Mouse (Mus musculus) liver, adult 2 months (tissue): ENCODE measurements around the gene Pithd1. TPM values are rescaled to one million over a fixed set of nuclear protein-coding genes. Genes with fewer than 3 reads are reported as not detected.

Source experiments
- DNase-seq: peaks from one replicate; pipeline ENCODE4 v3.0.0-alpha.2; 2011; ENCODE audit warnings: low read depth, low spot score; ENCODE audit errors: extremely low read depth
- H3K27ac ChIP-seq: fragments of 200-500 bp; replicated peaks from 2 replicates; pipeline ENCODE4 v1.5.1; 2012; ENCODE audit warnings: low read depth, mild to moderate bottlenecking, control low read depth, inconsistent platforms, low read length; ENCODE audit not compliant: insufficient read depth
- H3K27me3 ChIP-seq: fragments of 200-500 bp; 2 replicates; pipeline ENCODE4 v1.6.1; 2012; ENCODE audit warnings: mild to moderate bottlenecking, moderate library complexity, low read length, inconsistent platforms; ENCODE audit not compliant: control insufficient read depth, insufficient read depth
- H3K36me3 ChIP-seq: fragments of 200-500 bp; 2 replicates; pipeline ENCODE4 v1.6.1; 2012; ENCODE audit warnings: low read length, inconsistent platforms; ENCODE audit not compliant: control insufficient read depth, insufficient read depth
- H3K4me1 ChIP-seq: fragments of 200-500 bp; 2 replicates; pipeline ENCODE4 v1.6.1; 2011; ENCODE audit warnings: low read length; ENCODE audit not compliant: control insufficient read depth, insufficient read depth
- H3K4me3 ChIP-seq: fragments of 200-500 bp; 2 replicates; pipeline ENCODE4 v1.5.1; 2011; ENCODE audit warnings: low read depth, mild to moderate bottlenecking, control low read depth, low read length, moderate library complexity; ENCODE audit not compliant: insufficient read depth
- H3K79me2 ChIP-seq: fragments of 200-500 bp; 2 replicates; pipeline ENCODE4 v1.6.1; 2012; ENCODE audit warnings: inconsistent platforms, mild to moderate bottlenecking, low read length, moderate library complexity; ENCODE audit not compliant: control insufficient read depth, insufficient read depth
- H3K9ac ChIP-seq: fragments of 200-500 bp; 2 replicates; pipeline ENCODE4 v1.6.1; 2012; ENCODE audit warnings: low read depth, mild to moderate bottlenecking, control low read depth, inconsistent platforms, low read length
- CTCF ChIP-seq: fragments of 200-500 bp; IDR thresholded peaks from 2 replicates; pipeline ENCODE4 v1.5.1; 2011; ENCODE audit warnings: low read depth, low read length, control low read depth
- POLR2A ChIP-seq: fragments of 200-500 bp; IDR thresholded peaks from 2 replicates; pipeline ENCODE4 v1.6.1; 2011; ENCODE audit warnings: low read length, control low read depth; ENCODE audit not compliant: insufficient read depth; ENCODE audit errors: extremely low read depth
- WGBS: fragments of 180-500 bp; shearing (Covaris S2); methylation state at CpG from one replicate; pipeline ENCODE4 v1.1.7; 2018; 5-methylcytosine and 5-hydroxymethylcytosine counted together
- polyA plus RNA-seq: library from polyadenylated mRNA; depleted of rRNA; stranded (reverse); fragments of >200 nt; gene quantifications from 2 replicates; pipeline ENCODE4 v1.2.3, GENCODE M21; 2012; rRNA removed
- total RNA-seq: library from RNA; depleted of rRNA; stranded (reverse); fragments of >200 nt; gene quantifications from 2 replicates; pipeline ENCODE4 v1.2.3, GENCODE M21; 2014; rRNA removed

Gene Pithd1
- total and polyA plus RNA-seq, 2 experiments = 21.0 to 28.8 TPM

DNA sequence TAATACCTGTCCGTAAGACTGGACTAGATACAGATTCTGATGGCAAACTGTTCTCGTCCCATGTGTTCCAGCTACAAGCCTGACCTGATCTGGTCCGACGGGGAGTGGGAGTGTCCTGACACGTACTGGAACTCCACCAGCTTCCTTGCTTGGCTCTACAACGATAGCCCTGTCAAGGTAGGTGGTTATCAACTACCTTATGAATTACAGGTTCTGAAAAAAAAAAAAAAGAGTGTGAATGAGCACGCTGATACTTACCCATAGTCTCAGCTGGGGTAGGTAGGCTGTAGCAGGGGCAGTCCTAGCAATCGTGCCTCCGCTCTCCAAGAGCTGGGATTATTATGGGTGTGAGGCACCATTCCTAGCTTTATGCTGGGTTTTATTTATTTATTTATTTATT lies 57.2 kb downstream of the Pithd1 start:
- H3K4me3 ChIP-seq = no peak overlapping the region
- H3K27ac ChIP-seq = no peak overlapping the region
- no peaks in the 10 kb centered on the region for H3K27me3 ChIP-seq
- no peak overlapping the region for H3K9ac ChIP-seq
- H3K79me2 ChIP-seq = no peaks in the 10 kb centered on the region
- TF ChIP-seq POLR2A (no peak), CTCF (no peak)
- WGBS = 82% methylated on average over 9 of the region's 9 CpGs
- H3K36me3 ChIP-seq = peaks cover 13% of the 10 kb centered on the region
- DNase-seq = no peak
- no peaks in the 10 kb centered on the region for H3K4me1 ChIP-seq

GRCm38 (mm10) chr4:135929405-135929804 lies 57.7 kb downstream of the Pithd1 start:
- no peak overlapping the region for H3K4me3 ChIP-seq
- H3K27me3 ChIP-seq = no peaks in the 10 kb centered on the region
- no peak overlapping the region for H3K9ac ChIP-seq
- WGBS = 93% methylated on average over 5 of the region's 5 CpGs
- H3K36me3 ChIP-seq = peaks cover 13% of the 10 kb centered on the region
- no peak for DNase-seq
- no peaks in the 10 kb centered on the region for H3K4me1 ChIP-seq
- H3K79me2 ChIP-seq = no peaks in the 10 kb centered on the region
- TF ChIP-seq CTCF = no peak
- no peak for TF ChIP-seq POLR2A
- H3K27ac ChIP-seq = no peak overlapping the region

GRCm38 (mm10) chr4:135928376-135928775 lies 58.7 kb downstream of the Pithd1 start:
- DNase-seq = no peak
- H3K27ac ChIP-seq = no peak overlapping the region
- no peak for TF ChIP-seq POLR2A
- no peak for TF ChIP-seq CTCF
- WGBS = 93% methylated on average over 9 of the region's 9 CpGs
- no peaks in the 10 kb centered on the region for H3K27me3 ChIP-seq
- H3K9ac ChIP-seq = no peak overlapping the region
- H3K36me3 ChIP-seq = peaks cover 6% of the 10 kb centered on the region
- no peaks in the 10 kb centered on the region for H3K4me1 ChIP-seq
- no peak overlapping the region for H3K4me3 ChIP-seq
- H3K79me2 ChIP-seq = no peaks in the 10 kb centered on the region

DNA sequence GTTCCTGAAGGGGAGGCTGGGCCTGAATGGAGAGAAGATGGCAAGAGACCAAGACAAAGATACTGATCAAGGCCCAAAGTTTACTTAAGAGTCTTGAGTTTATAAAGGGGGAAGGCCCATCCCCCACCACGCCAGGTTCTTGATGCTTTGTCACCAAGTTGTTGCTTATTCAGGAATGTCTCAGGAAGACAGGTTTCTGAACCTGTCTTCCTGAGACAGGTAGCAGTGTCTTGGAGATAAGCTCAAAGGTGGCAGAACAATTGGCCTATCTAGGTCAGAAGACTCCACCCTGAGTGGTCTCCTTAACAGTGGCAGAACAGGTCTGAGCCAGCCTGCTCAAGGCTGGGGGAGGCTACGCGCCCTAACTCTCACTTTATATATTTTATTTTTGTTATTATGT lies 60.2 kb downstream of the Pithd1 start:
- no peak overlapping the region for H3K9ac ChIP-seq
- H3K79me2 ChIP-seq = no peaks in the 10 kb centered on the region
- TF ChIP-seq CTCF = no peak
- TF ChIP-seq POLR2A = no peak
- H3K4me3 ChIP-seq = no peak overlapping the region
- DNase-seq = no peak
- peaks cover 7% of the 10 kb centered on the region; the same call in 1 of the 2 replicates for H3K36me3 ChIP-seq
- peaks cover under 1% of the 10 kb centered on the region; the same call in 1 of the 2 replicates for H3K4me1 ChIP-seq
- 93% methylated on average over 3 of the region's 3 CpGs for WGBS
- H3K27me3 ChIP-seq = no peaks in the 10 kb centered on the region
- no peak overlapping the region for H3K27ac ChIP-seq

DNA sequence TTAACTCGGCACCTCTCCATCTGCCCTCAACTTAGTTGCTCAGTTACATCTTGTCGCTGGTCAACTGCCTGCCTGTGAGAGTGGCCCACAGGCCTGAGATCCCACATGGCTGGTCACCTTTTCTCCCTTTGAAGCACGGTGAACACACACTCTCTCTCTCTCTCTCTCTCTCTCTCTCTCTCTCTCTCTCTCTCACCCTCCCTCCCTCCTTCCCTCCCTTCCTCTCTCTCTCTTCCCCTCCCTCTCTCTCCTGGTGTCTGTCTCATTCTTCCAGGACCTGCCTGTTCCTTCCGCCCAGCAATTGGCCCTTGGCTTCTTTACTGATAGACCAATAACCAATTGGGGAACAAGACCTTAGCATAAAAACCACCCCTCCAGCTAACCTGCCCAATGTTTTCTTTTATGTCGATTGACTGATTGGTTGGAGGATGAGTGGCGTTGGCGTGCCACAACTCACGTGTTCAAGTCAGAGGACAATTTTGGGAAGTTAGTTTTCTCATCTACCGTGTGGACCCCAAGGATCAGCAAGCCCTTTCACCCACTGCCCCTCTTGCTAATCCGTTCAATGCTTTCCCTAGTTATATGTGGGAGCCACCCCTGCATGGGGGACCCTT lies 60.8 kb downstream of the Pithd1 start:
- no peak overlapping the region for H3K9ac ChIP-seq

More for the DNA sequence above, 60.8 kb downstream of the Pithd1 start:
- Histone ChIP-seq H3K4me3 (no peak overlapping the region), H3K27me3 (no peaks in the 10 kb centered on the region), H3K27ac (no peak overlapping the region), H3K4me1 (peaks cover 3% of the 10 kb centered on the region; the same call in 1 of the 2 replicates), H3K79me2 (no peaks in the 10 kb centered on the region), H3K36me3 (peaks cover 7% of the 10 kb centered on the region; the same call in 1 of the 2 replicates)
- DNase-seq = no peak
- 91% methylated on average over 10 of the region's 10 CpGs for WGBS
- no peak for TF ChIP-seq POLR2A
- no peak for TF ChIP-seq CTCF

Other genes with a start within 250 kb of the Pithd1 start
- under 0.01 and 0.46 TPM in 2 replicates for gene Myom3, start 227.5 kb downstream of the Pithd1 start, total RNA-seq
- 0.09 and 0.12 TPM in 2 replicates for gene Myom3, start 227.5 kb downstream of the Pithd1 start, polyA plus RNA-seq
- 32.9 and 37.0 TPM in 2 replicates for gene Srsf10, start 131.5 kb downstream of the Pithd1 start, total RNA-seq
- gene Srsf10, start 131.5 kb downstream of the Pithd1 start, polyA plus RNA-seq = 31.3 and 36.4 TPM in 2 replicates
- 37.3 and 56.5 TPM in 2 replicates for gene Pnrc2, start 113.4 kb downstream of the Pithd1 start, total RNA-seq
- gene Pnrc2, start 113.4 kb downstream of the Pithd1 start, polyA plus RNA-seq = 6.7 and 12.2 TPM in 2 replicates
- 3.0 and 3.9 TPM in 2 replicates for gene Cnr2, start 91.9 kb downstream of the Pithd1 start, total RNA-seq
- 1.4 and 2.1 TPM in 2 replicates for gene Cnr2, start 91.9 kb downstream of the Pithd1 start, polyA plus RNA-seq
- gene Fuca1, start 66.5 kb downstream of the Pithd1 start, total RNA-seq = 45.7 and 46.4 TPM in 2 replicates
- 54.9 and 58.7 TPM in 2 replicates for gene Fuca1, start 66.5 kb downstream of the Pithd1 start, polyA plus RNA-seq
- gene Hmgcl, start 40.8 kb downstream of the Pithd1 start, total RNA-seq = 179 and 187 TPM in 2 replicates
- gene Hmgcl, start 40.8 kb downstream of the Pithd1 start, polyA plus RNA-seq = 266 and 291 TPM in 2 replicates
- gene Gale, start 23.5 kb downstream of the Pithd1 start, total RNA-seq = 34.2 and 38.5 TPM in 2 replicates
- gene Gale, start 23.5 kb downstream of the Pithd1 start, polyA plus RNA-seq = 32.0 and 33.6 TPM in 2 replicates
- gene Lypla2, start 14.6 kb downstream of the Pithd1 start, total RNA-seq = 21.8 and 25.9 TPM in 2 replicates
- 113 and 116 TPM in 2 replicates for gene Lypla2, start 14.6 kb downstream of the Pithd1 start, polyA plus RNA-seq
- 16.1 and 16.7 TPM in 2 replicates for gene Eloa, start 34.5 kb upstream of the Pithd1 start, total RNA-seq
- gene Eloa, start 34.5 kb upstream of the Pithd1 start, polyA plus RNA-seq = 7.3 and 8.1 TPM in 2 replicates
- gene Rpl11, start 66.2 kb upstream of the Pithd1 start, total RNA-seq = 474 and 504 TPM in 2 replicates
- gene Rpl11, start 66.2 kb upstream of the Pithd1 start, polyA plus RNA-seq = 162 and 170 TPM in 2 replicates
- gene Id3, start 156.2 kb upstream of the Pithd1 start, total RNA-seq = 33.2 and 47.4 TPM in 2 replicates
- 181 and 274 TPM in 2 replicates for gene Id3, start 156.2 kb upstream of the Pithd1 start, polyA plus RNA-seq
- gene E2f2, start 185.1 kb upstream of the Pithd1 start, total RNA-seq = 0.40 and 0.46 TPM in 2 replicates
- 0.75 and 0.76 TPM in 2 replicates for gene E2f2, start 185.1 kb upstream of the Pithd1 start, polyA plus RNA-seq
- gene Asap3, start 219.1 kb upstream of the Pithd1 start, total RNA-seq = 3.3 and 5.6 TPM in 2 replicates
- 5.2 and 5.8 TPM in 2 replicates for gene Asap3, start 219.1 kb upstream of the Pithd1 start, polyA plus RNA-seq